Mouse (Mus musculus) testis, adult 2 months (tissue): ENCODE data around the gene 4930432K21Rik. TPM values are rescaled to one million over a fixed set of nuclear protein-coding genes. Genes with fewer than 3 reads are reported as not detected.
A peak's percentile ranks its signal among the peaks of the same experiment; 100 is the strongest.

ENCODE experiments used
- H3K27ac ChIP-seq: fragments of 200-500 bp; 2 replicates; pipeline ENCODE4 v1.5.1; 2012; ENCODE audit warnings: low read depth, low read length; ENCODE audit not compliant: control insufficient read depth, insufficient read depth
- H3K27me3 ChIP-seq: fragments of 200-500 bp; 2 replicates; pipeline ENCODE4 v1.6.1; 2012; ENCODE audit warnings: mild to moderate bottlenecking, low read length, moderate library complexity; ENCODE audit not compliant: control insufficient read depth, insufficient read depth
- H3K36me3 ChIP-seq: fragments of 200-500 bp; 2 replicates; pipeline ENCODE4 v1.6.1; 2012; ENCODE audit warnings: mild to moderate bottlenecking, low read length; ENCODE audit not compliant: control insufficient read depth, insufficient read depth
- H3K4me1 ChIP-seq: fragments of 200-500 bp; 2 replicates; pipeline ENCODE4 v1.6.1; 2012; ENCODE audit warnings: low read length; ENCODE audit not compliant: control insufficient read depth, insufficient read depth
- H3K4me3 ChIP-seq: fragments of 200-500 bp; 2 replicates; pipeline ENCODE4 v1.5.1; 2012; ENCODE audit warnings: low read depth, mild to moderate bottlenecking, low read length, moderate library complexity, mixed read lengths; ENCODE audit not compliant: control insufficient read depth
- CTCF ChIP-seq: fragments of 200-500 bp; IDR thresholded peaks from 2 replicates; pipeline ENCODE4 v1.5.1; 2012; ENCODE audit warnings: low read depth, mild to moderate bottlenecking, inconsistent platforms, low read length, moderate library complexity; ENCODE audit not compliant: control insufficient read depth, insufficient read depth, insufficient replicate concordance
- POLR2A ChIP-seq: fragments of 200-500 bp; IDR thresholded peaks from 2 replicates; pipeline ENCODE4 v1.6.1; 2012; ENCODE audit warnings: low read depth, mild to moderate bottlenecking, inconsistent platforms, low read length, moderate library complexity; ENCODE audit not compliant: control insufficient read depth
- polyA plus RNA-seq: library from polyadenylated mRNA; depleted of rRNA; stranded (reverse); fragments of >200 nt; gene quantifications from 2 replicates; pipeline ENCODE4 v1.2.3, GENCODE M21; 2012

The 4930432K21Rik gene
- polyA plus RNA-seq, 1 experiment = 57.2 TPM

DNA sequence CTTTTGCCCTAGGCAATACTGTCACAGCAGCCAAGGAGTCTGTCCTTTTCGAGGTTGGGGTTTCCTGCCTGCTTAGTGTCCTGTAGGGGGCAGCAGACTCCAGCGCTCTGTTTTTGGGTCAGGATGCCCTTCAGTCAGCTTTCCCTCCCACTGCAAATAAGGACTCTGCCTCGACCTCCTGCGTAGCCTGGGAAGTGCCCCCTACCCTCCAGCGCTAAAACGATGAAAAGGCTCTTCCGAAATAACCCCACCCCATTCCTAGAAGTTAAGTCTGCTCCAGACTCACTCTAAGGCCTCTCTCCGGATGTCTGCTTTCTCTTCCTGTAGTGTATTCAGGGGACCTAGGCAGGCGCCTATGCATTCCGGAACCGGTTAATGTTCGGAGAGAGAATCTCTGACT lies 38.7 kb downstream of the 4930432K21Rik start:
- peak overlapping the region; percentile 63 for H3K4me3 ChIP-seq
- H3K27ac ChIP-seq = no peak overlapping the region
- TF ChIP-seq POLR2A (no peak), CTCF (peak; percentile 84; the same call in 1 of the 2 replicates)
- no peaks in the 10 kb centered on the region for H3K36me3 ChIP-seq
- peaks cover 12% of the 10 kb centered on the region for H3K4me1 ChIP-seq
- no peaks in the 10 kb centered on the region for H3K27me3 ChIP-seq

DNA sequence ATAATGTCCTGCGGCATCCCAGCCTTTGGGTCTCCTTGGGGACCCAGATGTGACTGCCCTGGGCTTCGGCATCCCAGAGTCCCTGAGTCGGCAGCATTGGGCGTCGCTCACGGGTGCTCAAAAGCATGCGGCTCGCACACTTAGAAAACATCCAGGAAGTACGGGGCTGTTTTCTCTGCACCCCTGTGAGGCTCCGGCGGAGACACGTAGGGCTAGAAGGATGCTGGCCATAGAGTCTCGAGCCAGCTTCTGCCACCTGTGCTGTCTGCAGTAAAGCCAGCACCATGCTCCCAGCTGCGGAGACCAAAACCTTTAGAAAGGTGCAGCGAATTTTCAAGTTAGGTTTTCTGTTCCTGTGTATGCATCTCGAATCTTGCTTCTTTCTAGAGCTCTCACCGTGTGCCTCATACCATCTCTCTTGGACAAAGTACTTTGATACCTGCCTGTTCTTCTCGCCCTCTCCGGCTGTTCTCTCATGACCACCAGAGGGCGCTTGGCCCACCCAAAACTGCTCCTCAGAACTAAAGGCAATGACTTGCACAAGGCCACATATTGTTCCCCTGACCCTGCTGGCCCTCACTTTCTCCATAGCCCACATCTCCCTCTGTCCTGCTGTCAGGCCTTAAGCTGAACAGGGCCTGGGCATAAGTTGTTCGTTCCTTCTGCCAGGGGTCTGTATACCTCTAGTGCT lies 39.4 kb downstream of the 4930432K21Rik start:
- H3K36me3 ChIP-seq = no peaks in the 10 kb centered on the region
- no peak overlapping the region for H3K27ac ChIP-seq
- H3K4me3 ChIP-seq = peak overlapping the region; percentile 63
- TF ChIP-seq POLR2A (no peak), CTCF (peak; percentile 70; the same call in 1 of the 2 replicates)
- H3K4me1 ChIP-seq = peaks cover 17% of the 10 kb centered on the region
- no peaks in the 10 kb centered on the region for H3K27me3 ChIP-seq

DNA sequence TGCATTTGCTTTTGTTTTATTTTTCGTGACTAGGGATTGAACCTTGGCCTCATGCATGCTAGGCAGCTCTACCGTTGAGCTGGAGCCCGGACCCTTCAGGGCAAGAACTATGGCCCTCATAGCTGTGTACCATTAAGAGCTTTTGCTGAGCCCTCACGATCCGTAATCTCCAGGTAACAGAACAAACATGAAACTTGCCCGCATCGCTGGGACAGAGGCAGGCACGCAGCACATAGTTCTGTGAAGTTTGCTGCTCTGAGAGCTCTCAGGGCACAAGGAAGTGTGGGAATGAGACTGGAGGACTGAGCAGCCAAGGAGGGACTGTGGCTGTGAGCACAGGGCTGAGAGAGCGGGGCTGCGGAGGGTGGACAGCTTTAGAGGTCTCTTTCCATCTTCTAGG lies 40.8 kb downstream of the 4930432K21Rik start:
- no peak overlapping the region for H3K27ac ChIP-seq
- no peak overlapping the region for H3K4me3 ChIP-seq

DNA sequence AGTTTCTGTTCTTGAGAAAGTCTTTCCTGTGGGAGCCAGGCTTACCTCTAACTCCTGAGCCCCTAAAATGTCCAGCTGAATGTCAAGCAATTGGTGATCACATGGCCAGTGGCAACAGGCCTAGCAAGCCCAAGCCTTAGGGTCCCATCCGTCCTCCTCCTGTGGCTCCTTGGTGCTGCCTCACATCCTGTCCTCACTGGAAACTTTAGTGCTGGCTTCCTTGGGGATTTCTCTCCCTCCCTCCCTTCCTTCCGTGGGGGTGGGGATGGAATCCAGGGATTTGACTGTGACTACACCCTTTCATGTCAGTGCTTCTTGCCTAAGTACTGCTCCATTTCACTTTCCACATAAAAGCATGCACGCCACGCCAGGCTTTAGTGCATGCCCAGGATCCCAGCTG lies 41.8 kb downstream of the 4930432K21Rik start:
- no peaks in the 10 kb centered on the region for H3K36me3 ChIP-seq
- H3K4me3 ChIP-seq = no peak overlapping the region
- no peak for TF ChIP-seq CTCF
- no peak overlapping the region for H3K27ac ChIP-seq
- peaks cover 20% of the 10 kb centered on the region for H3K4me1 ChIP-seq
- no peaks in the 10 kb centered on the region for H3K27me3 ChIP-seq

More for the DNA sequence above, 40.8 kb downstream of the 4930432K21Rik start:
- no peaks in the 10 kb centered on the region for H3K27me3 ChIP-seq
- no peaks in the 10 kb centered on the region for H3K36me3 ChIP-seq
- TF ChIP-seq POLR2A (no peak), CTCF (no peak)
- H3K4me1 ChIP-seq = peaks cover 23% of the 10 kb centered on the region

DNA sequence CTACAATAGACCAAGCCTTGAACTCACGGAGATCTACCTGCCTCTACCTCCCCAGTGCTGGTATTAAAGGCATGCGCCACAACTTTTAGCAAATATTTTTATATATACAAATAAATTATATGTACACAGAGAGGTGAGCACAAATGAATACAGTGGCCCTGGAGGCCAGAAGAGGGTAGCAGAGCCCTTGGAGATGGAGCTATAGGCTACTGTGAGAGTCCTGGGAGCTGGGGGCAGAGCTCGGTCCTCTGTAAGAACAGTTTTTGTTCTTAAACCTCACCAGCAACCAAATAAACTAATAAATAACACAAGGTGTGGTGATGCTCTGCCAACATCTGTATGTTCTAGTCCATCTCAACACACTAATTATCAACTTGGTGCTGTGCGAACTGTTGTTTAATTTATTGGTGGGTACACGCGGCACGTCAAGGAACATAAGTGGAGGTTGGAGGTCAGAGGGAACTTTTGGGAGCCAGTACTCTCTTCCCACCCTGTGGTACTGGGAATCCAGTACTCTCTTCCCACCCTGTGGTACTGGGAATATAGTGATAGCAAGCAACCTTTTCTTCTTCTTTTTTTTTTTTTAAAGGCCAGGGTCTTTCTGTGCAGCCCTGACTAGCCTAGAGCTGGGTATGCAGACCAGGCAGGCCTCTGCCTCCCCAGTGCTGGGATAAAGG lies 42.5 kb downstream of the 4930432K21Rik start:
- no peaks in the 10 kb centered on the region for H3K27me3 ChIP-seq
- no peak overlapping the region for H3K4me3 ChIP-seq
- TF ChIP-seq POLR2A (no peak), CTCF (no peak)
- H3K36me3 ChIP-seq = no peaks in the 10 kb centered on the region
- no peak overlapping the region for H3K27ac ChIP-seq
- H3K4me1 ChIP-seq = peaks cover 20% of the 10 kb centered on the region

DNA sequence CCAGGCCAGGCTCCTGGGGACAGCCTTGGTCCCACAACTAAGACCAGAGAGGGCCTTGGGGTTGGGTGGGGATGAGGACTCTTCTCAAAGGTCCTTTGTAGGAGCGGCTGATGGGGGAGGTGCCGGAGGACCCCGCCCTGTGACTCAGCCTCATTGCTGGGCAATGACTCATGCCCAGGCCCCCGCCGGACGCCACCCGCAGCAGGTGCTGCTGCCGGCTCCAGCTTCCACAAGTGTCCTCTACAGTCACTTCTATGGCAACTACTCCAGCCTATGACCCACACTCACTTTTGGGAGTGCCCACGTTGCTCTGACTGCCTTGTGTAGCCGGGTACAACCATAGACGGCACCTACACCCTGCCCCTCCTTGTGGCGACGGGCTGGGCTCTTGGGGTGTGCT lies 44.2 kb downstream of the 4930432K21Rik start:
- Histone ChIP-seq H3K36me3 (no peaks in the 10 kb centered on the region), H3K4me3 (peak overlapping the region; percentile 85), H3K27ac (no peak overlapping the region), H3K4me1 (peaks cover 13% of the 10 kb centered on the region), H3K27me3 (no peaks in the 10 kb centered on the region)
- TF ChIP-seq POLR2A = no peak
- TF ChIP-seq CTCF = no peak

DNA sequence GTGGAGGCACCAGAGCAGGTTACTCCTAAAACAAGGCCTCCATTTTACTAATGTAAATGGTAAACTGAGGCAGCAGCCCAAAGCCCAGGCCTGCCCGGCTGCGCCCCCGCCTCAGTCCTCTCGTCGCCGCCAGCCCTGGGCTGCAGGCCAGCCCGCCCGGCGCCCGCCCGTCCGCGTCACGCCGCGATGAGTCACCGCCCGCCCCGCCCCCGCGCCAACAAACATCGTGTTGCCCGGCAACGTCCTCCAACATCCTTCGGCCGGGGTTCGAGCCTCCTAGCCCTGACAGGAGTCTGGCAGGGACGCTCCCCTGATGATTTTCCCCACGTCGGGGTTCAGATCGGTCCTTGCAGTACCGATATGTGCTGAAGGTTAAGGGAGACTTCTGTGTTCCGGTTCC lies 44.7 kb downstream of the 4930432K21Rik start:
- Histone ChIP-seq H3K4me1 (peaks cover 15% of the 10 kb centered on the region), H3K27me3 (no peaks in the 10 kb centered on the region), H3K4me3 (peak overlapping the region; percentile 85), H3K27ac (no peak overlapping the region), H3K36me3 (no peaks in the 10 kb centered on the region)
- TF ChIP-seq POLR2A (no peak; the same call in 1 of the 2 replicates), CTCF (no peak)

DNA sequence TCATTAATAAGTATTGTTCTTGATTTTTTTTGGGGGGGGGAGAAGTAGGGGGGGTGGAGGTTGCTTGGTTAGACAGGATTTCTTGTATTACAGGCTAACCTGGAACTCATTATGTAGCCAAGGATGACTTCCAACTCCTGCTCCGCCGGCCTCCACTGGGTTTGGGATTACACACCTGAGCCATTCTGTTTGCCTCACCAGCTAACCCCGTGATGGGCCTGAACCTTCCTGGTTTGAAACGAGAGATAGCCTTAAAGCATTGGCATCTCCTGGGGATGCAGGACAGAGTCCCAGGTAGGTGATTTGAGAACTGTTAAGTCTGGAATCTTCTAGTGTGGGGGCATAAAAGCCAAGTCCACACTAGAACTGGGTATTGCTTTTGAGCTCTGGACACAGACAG lies 45.3 kb downstream of the 4930432K21Rik start:
- Histone ChIP-seq H3K4me3 (peak overlapping the region; percentile 85), H3K4me1 (peaks cover 21% of the 10 kb centered on the region), H3K36me3 (no peaks in the 10 kb centered on the region), H3K27ac (no peak overlapping the region), H3K27me3 (no peaks in the 10 kb centered on the region)
- no peak for TF ChIP-seq CTCF
- no peak for TF ChIP-seq POLR2A
